In the genomic region with DNA sequence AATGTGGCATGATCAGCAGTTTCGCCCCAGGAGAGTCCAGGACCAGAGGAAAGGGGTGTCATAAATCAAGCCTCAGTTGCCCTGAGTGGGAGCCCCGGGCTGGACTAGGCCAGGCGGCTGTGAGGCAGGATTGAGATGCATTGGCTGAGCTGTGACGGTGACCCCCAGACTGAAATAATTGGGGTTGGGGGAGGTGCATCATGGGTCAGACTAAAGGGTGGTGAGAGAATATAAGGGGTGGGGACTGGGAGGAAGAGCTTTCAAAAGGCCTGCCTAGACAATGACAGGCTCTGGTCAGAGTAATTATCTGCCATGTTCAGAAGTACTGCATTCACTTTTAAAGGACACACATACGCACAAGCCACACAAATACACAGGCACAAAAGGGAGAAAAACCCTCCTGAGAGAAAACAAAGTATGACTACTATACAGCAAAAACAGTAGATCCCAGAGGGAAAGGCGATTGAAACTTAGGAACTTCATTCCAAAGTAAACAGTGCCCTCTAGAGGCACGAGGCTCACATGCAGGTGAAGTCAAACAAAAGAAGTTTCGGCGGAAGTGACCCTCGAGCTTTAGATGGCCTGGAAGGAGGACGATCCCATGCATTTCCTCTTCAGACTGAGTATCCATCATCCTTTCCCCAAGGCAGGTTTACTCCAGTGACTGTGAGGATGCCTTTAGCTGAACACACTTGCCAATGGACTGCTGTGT, we compare ENCODE assay signal across 8 mouse cellular contexts.
DNase-seq lines count a peak whose midpoint lies in the region; ATAC-seq and TF ChIP-seq lines count a peak whose summit lies in the region.

No protein-coding gene starts in this region.

- DNase-seq in gastrocnemius, adult 2 months = peak; percentile 38
- no peak for DNase-seq in gastrocnemius, postnatal 25 days
- peak; percentile 92 for DNase-seq in forebrain, embryonic 14.5 days (ENCODE audit: low spot score)
- peak; percentile 30 to 38 for DNase-seq in layer of hippocampus, postnatal 36 days
- DNase-seq in right cerebral cortex, postnatal 4 days = peak; percentile 63

- peaks cover 8% of the 10 kb centered on the region; the same call in 1 of the 2 replicates for H3K4me1 ChIP-seq in forebrain, embryonic 14.5 days (ENCODE audit: control insufficient read depth, insufficient read depth, low read length)
- H3K4me1 ChIP-seq in hindbrain, embryonic 12.5 days = peaks cover 14% of the 10 kb centered on the region
- peaks cover 8% of the 10 kb centered on the region for H3K4me1 ChIP-seq in megakaryocyte, embryonic 14.5 days

- H3K9ac ChIP-seq in forebrain, embryonic 14.5 days (ENCODE audit: low read length) = no peak overlapping the region
- H3K9ac ChIP-seq in hindbrain, embryonic 12.5 days = no peak overlapping the region

- ATAC-seq in cerebellum, adult (ENCODE audit: insufficient number of reproducible peaks, low FRiP score, low TSS enrichment) = peak; percentile 23; the same call in 1 of the 2 replicates
- ATAC-seq in forebrain, embryonic 14.5 days = peak; percentile 62
- ATAC-seq in hindbrain, embryonic 12.5 days (ENCODE audit: low FRiP score) = peak; percentile 72

- no peaks in the 10 kb centered on the region for H3K36me3 ChIP-seq in forebrain, embryonic 14.5 days (ENCODE audit: control insufficient read depth, insufficient read depth, low read length)
- H3K36me3 ChIP-seq in hindbrain, embryonic 12.5 days = no peaks in the 10 kb centered on the region
- H3K36me3 ChIP-seq in megakaryocyte, embryonic 14.5 days (replicated peaks; ENCODE audit: low read length) = no peaks in the 10 kb centered on the region

- no peaks in the 10 kb centered on the region for H3K9me3 ChIP-seq in forebrain, embryonic 14.5 days (replicated peaks; ENCODE audit: control insufficient read depth, low read length)
- H3K9me3 ChIP-seq in hindbrain, embryonic 12.5 days (replicated peaks) = no peaks in the 10 kb centered on the region
- no peaks in the 10 kb centered on the region for H3K9me3 ChIP-seq in megakaryocyte, embryonic 14.5 days

- H3K4me2 ChIP-seq in forebrain, embryonic 14.5 days (ENCODE audit: low read length) = no peak overlapping the region
- H3K4me2 ChIP-seq in hindbrain, embryonic 12.5 days (replicated peaks) = no peak overlapping the region; the same call in 1 of the 2 replicates

- peak; percentile 90 for TF ChIP-seq CTCF in gastrocnemius, adult 2 months (IDR thresholded peaks at IDR 0.05)

- no peaks in the 10 kb centered on the region for H3K27me3 ChIP-seq in forebrain, embryonic 14.5 days (replicated peaks; ENCODE audit: control insufficient read depth, insufficient read depth, low read length)
- H3K27me3 ChIP-seq in hindbrain, embryonic 12.5 days = no peaks in the 10 kb centered on the region
- peaks cover 3% of the 10 kb centered on the region for H3K27me3 ChIP-seq in megakaryocyte, embryonic 14.5 days (replicated peaks)

- H3K27ac ChIP-seq in gastrocnemius, adult 2 months = no peak overlapping the region
- H3K27ac ChIP-seq in forebrain, embryonic 14.5 days (ENCODE audit: low read depth, low read length) = no peak overlapping the region
- no peak overlapping the region for H3K27ac ChIP-seq in hindbrain, embryonic 12.5 days

- H3K4me3 ChIP-seq in gastrocnemius, adult 2 months = peak overlapping the region; percentile 52
- no peak overlapping the region for H3K4me3 ChIP-seq in forebrain, embryonic 14.5 days (ENCODE audit: low read depth, low read length)
- no peak overlapping the region for H3K4me3 ChIP-seq in hindbrain, embryonic 12.5 days
- H3K4me3 ChIP-seq in megakaryocyte, embryonic 14.5 days (replicated peaks) = peak overlapping the region; percentile 87

- intact Hi-C loops in gastrocnemius, adult 2 months (cut with DNase I) = loop anchor here (1.0 kb wide), 1 partner anchor 1517 kb away; no protein-coding TSS in a partner anchor

- WGBS in forebrain, embryonic 14.5 days = 12% methylated on average over 11 of the region's 11 CpGs
- 14% methylated on average over 11 of the region's 11 CpGs for WGBS in hindbrain, embryonic 12.5 days

Comparison
In these comparisons a context has a peak if more than half of its experiments do, and no peak if none do; other contexts are left out.
1. H3K4me3 ChIP-seq: peak in gastrocnemius, adult 2 months (single experiment) and megakaryocyte, embryonic 14.5 days (single experiment); none in forebrain, embryonic 14.5 days (single experiment) and hindbrain, embryonic 12.5 days (single experiment).
2. Peak in every context shown above with its lines, with median percentiles within 50 percentile points of each other: ATAC-seq.